Mouse (Mus musculus): Measurements from ENCODE around the gene 1700030J22Rik.

- TF ChIP-seq CTCF (IDR thresholded peaks at IDR 0.05; ENCODE audit: insufficient read depth, low read length) (no peak), POLR2A (IDR thresholded peaks at IDR 0.05; ENCODE audit: borderline replicate concordance, extremely low read depth, low read depth, low read length) (no peak)
Measured at GRCm38 (mm10) chr8:116954415-116954814, 24.3 kb downstream of the 1700030J22Rik start.
